Mouse (Mus musculus) CD4-positive helper T cell, adult 2 months (primary cell): ENCODE results near the gene Olfr482.

Experiments used
- DNase-seq: peaks from one replicate; pipeline ENCODE4 v3.0.0-alpha.2; 2012; ENCODE audit warnings: low read depth, missing footprints, low spot score

Gene Olfr482

DNA sequence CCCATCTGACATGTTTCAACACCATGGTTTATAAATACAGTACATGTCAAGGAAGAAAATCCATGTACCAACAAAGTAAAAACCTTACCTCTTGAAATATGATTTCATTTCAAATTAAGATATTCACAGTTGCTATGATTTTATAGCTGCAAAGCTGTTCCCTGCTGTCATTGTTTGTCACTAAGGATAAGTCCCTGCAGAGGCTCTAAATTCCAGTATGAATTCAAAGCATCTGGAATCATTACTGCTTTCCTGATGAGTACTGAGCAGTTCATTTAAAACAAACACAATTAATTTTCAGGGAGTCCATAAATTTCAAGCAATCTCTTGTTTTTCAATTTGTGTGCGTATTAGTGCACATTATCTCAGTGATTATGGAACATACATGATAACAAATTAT is at the start of gene Olfr482:
Gene Olfr482 (minus strand): TSS at position 101 of the 400 bp plus-strand sequence.
- no peak for DNase-seq

DNA sequence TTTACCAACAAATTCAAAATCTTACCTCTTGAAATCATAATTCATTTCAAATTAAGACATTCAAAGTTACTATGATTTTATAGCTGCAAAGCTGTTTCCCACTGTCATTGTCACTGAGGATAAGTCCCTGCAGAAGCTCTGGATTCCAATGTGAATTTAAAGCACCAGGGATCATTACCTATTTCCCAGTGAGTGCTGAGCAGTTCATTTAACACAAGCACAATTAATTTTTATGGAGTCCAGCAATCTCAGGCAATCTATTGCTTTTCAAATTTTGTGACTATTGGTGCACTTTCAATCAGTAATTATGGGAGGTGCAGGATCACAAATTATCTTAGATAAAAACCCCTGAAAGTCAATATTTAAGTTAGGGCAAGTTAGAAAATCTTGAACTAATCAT is 30.0 kb upstream of the Olfr482 start, which contains the start of gene Olfr484:
Gene Olfr484 (minus strand): TSS at position 101 of the 400 bp plus-strand sequence.
- no peak for DNase-seq

DNA sequence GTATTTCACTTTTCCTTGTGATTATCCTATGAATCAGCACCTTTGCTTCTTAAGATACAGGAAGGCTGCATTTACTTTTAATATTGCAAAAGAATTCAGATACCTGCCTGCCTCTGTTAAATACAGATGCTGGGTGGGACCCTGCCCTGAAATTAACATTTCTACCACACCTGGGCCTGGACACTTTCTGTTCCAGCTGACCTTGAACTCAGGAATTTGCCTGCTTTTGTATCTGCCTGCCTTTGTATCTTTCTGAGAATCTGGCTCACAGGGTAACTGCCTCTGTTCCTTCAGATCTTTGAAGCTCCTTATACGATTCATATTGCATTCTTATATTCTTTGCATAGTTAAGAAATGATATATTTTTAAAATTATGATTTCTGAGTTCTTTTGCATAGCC is 24.0 kb upstream of the Olfr482 start:
- DNase-seq, result no peak

DNA sequence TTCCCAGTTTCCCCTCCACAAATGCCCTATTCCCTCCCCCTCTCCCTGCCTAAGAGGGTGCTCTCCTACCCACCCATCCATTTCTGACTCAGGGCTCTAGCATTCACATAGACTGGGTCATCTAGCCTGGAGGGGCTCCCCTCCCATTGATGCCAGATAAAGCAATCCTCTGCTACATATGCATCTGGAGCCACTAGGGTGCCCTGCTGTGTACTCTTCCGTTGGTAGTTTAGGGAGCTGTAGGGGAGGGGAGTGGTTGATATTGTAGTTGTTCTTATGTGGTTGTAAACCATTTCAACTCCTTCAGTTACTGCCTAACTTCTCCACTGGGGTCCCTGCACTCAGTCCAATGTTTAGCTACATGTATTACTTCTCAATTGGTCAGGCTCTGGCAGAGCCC is 23.3 kb upstream of the Olfr482 start:
- no peak for DNase-seq

DNA sequence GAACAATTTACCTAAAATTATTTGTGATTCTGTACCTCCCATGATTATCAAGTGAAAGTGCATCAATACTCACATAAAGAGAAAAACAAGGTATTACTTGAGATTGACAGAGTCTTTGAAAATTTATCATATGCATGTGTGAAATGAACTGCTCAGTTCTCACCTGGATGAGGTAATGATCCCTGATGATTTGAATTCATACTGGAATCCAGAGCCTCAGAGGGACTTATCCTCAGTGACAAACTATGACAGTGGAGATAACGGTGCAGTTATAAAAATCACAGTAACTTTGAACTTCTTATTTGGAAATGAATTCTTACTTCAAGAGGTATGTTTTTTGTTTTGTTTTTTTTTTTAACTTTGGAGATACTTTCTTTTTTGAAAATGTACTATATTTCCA is 3.2 kb upstream of the Olfr482 start, which contains the start of gene Olfr483:
Gene Olfr483 (plus strand): TSS at position 301 of the 400 bp plus-strand sequence.
- no peak for DNase-seq

DNA sequence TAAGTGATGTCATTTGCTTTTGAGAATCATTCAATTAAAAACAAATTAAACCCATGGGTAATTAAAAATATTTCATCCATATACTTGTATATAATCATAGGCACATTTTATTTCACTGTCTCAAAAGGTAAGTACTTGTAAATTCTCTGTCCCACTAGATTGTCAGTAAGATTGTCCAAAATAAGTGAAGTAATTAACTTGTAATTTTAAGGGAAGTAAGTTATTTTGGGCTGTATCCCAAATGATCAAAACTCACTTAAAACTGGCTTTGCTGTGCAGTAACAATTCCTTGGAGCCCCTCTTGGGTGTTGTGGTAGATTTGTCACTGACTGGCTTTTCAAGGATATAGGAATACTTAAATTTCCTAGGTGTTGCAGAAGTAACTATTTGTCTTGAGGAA is 17.8 kb downstream of the Olfr482 start, which contains the start of gene Olfr481:
Gene Olfr481 (plus strand): TSS at position 301 of the 400 bp plus-strand sequence.
- no peak for DNase-seq

DNA sequence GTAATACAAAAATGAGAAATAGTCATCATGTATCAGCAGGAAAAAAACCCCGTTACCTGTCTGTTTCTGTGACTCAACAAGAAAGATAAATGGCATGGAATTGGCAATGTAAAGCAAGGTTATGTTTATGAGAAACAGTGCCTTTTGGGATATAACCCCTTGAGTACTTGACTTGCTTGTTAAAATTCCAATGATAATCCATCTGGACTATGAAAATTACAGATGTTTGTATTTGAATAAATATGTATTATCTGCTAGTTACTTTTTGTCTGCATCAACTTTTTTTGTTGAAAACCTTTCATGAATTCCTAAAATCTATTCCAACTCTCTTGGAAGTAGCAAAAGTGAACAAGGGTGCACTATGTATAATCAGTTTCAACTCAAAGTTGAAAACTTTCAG is 30.1 kb downstream of the Olfr482 start, which contains the start of gene Olfr480:
Gene Olfr480 (minus strand): TSS at position 101 of the 400 bp plus-strand sequence.
- DNase-seq, result no peak

DNA sequence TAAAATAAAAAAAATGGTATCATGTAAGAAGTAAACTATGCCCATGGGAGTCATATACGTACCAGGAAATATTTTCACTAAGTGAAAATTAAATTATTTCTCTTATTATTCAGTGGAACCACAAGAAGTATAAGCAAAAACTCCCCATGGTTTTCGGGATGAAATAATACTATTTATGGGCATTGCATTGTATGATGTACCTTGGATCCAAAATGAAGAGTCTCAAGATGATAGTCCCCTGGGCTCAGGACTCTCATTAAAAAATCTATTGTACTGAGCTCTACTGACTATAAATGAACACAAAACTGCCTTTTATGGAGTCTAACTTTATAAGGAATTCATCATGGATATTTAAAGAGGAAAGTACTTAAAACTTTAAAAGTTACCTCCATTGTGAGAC is 47.0 kb downstream of the Olfr482 start, which contains the start of gene Olfr479:
Gene Olfr479 (plus strand): TSS at position 301 of the 400 bp plus-strand sequence.
- DNase-seq, result no peak
